Mouse (Mus musculus): ENCODE data around the gene Etv4. TPM values are rescaled to one million over a fixed set of nuclear protein-coding genes. Genes with fewer than 3 reads are reported as not detected.

The Etv4 gene
- polyA plus RNA-seq, 1 experiment from 2014 or later, result 5.9 TPM

DNA sequence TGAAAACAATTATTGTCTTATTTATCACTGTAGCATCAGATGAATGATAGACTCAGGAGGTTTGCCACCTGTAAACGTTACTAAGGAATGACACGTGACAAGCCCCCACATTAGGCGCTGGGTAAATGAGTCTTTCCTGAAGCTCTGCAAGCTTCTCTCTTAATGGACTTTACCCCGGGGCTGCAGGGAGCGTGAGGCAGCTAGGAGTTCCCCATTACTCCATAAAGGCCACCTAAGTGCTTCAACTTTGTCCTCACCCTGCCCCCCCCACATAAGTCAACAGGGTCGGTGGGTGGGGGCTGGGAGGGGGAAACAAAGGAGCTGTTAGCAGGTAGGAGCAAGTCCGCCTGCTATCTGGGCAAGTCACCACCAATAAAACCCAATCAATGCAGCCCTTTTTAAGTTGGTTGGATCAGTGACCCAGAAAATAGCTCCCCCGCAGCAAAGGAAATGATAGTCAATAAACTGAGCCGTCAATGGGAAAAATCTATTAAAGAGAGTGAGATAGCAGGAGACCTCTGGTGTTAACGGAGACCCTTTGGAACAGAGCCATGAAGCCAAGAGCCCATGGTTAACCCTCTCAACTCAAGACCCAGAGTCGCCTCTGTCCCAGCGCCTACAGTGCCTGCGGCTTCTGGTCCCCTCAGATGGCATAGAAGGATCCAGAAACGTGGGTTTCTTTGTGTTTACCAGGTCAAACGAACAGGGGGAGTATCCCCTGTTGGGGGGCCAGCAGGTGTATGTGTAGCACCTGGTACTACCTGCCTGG lies 24.1 kb upstream of the Etv4 start:
- no peak overlapping the region for H3K4me2 ChIP-seq
- peaks cover 2% of the 10 kb centered on the region; the same call in 1 of the 2 replicates for H3K4me1 ChIP-seq
- H3K27ac ChIP-seq, result no peak overlapping the region
- no peaks in the 10 kb centered on the region for H3K9me3 ChIP-seq
- H3K4me3 ChIP-seq, result no peak overlapping the region
- peaks cover 7% of the 10 kb centered on the region for H3K27me3 ChIP-seq (replicated peaks)
- H3K36me3 ChIP-seq (replicated peaks), result no peaks in the 10 kb centered on the region
- 45% methylated on average over 15 of the region's 15 CpGs for WGBS
- ATAC-seq (replicated peaks), result no peak
- no peak overlapping the region for H3K9ac ChIP-seq

- Histone ChIP-seq H3K4me3 (no peak overlapping the region), H3K27me3 (replicated peaks) (no peaks in the 10 kb centered on the region; the same call in 1 of the 2 replicates), H3K9ac (no peak overlapping the region), H3K27ac (no peak overlapping the region), H3K4me2 (no peak overlapping the region), H3K4me1 (0 out of 2 replicates have a peak, but pooled peaks cover 2% of the 10 kb centered on the region), H3K36me3 (replicated peaks) (no peaks in the 10 kb centered on the region), H3K9me3 (no peaks in the 10 kb centered on the region)
- WGBS, result 84% methylated on average over 10 of the region's 10 CpGs
- ATAC-seq (replicated peaks), result no peak
Measured at GRCm38 (mm10) chr11:101807266-101807665, 22.1 kb upstream of the Etv4 start.

DNA sequence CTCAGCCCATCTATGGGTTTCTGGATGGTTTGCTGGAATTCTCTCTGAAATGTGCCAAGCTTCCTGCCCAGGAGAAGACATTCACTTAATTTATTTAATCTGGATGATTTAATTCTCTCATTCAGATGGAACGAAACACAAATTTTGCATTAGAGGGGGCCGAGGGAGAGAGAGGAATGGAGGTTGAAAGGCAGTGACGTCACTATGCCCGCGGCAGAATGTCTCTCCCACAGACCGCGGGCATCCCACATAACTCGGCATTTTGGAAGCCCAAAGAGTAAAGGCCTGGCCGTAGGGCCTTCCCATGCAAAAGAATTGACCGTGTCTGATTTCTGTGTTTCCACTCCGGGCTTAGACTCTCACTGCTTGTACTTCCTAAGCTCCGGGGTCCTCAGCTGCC lies 21.6 kb upstream of the Etv4 start:
- Histone ChIP-seq H3K36me3 (replicated peaks) (no peaks in the 10 kb centered on the region), H3K4me2 (no peak overlapping the region), H3K27me3 (replicated peaks) (peaks cover 3% of the 10 kb centered on the region; the same call in 1 of the 2 replicates), H3K9ac (no peak overlapping the region), H3K27ac (no peak overlapping the region), H3K4me3 (no peak overlapping the region), H3K4me1 (0 out of 2 replicates have a peak, but pooled peaks cover 2% of the 10 kb centered on the region), H3K9me3 (no peaks in the 10 kb centered on the region)
- WGBS, result 65% methylated on average over 12 of the region's 12 CpGs
- no peak for ATAC-seq (replicated peaks)

DNA sequence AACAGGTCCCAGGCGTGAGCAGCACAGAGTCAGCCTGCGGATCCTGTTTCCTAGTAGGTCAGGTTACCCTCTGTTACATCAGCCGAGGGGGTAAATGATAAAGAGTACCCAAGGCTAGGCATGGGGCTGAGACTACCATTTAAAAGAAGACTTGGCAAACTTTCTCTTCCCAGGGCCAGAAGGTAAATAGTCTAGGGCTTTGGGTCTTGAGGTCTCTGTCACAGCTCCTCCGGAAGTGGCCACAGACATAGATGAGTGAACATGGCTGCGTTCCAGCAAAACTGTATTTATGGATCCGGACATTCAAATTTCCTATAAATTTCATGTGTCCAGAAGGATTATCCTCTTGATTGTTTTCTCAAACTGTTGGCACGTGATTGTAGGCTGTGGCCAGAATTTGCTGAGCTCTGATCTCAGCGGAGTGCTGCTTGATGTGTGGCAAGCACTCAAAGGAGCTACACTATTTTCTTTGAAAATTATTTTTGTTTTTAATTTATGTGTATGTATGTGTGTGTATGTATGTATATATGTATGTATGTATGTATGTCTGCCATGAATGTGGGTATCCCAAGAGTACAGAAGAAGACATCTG lies 20.0 kb upstream of the Etv4 start:
- peaks cover 3% of the 10 kb centered on the region; the same call in 1 of the 2 replicates for H3K27me3 ChIP-seq (replicated peaks)
- H3K36me3 ChIP-seq (replicated peaks), result no peaks in the 10 kb centered on the region
- H3K4me2 ChIP-seq, result no peak overlapping the region
- no peaks in the 10 kb centered on the region for H3K9me3 ChIP-seq
- H3K9ac ChIP-seq, result no peak overlapping the region
- H3K27ac ChIP-seq, result no peak overlapping the region
- H3K4me1 ChIP-seq, result 0 out of 2 replicates have a peak, but pooled peaks cover 2% of the 10 kb centered on the region
- no peak for ATAC-seq (replicated peaks)
- 88% methylated on average over 8 of the region's 8 CpGs for WGBS
- no peak overlapping the region for H3K4me3 ChIP-seq

DNA sequence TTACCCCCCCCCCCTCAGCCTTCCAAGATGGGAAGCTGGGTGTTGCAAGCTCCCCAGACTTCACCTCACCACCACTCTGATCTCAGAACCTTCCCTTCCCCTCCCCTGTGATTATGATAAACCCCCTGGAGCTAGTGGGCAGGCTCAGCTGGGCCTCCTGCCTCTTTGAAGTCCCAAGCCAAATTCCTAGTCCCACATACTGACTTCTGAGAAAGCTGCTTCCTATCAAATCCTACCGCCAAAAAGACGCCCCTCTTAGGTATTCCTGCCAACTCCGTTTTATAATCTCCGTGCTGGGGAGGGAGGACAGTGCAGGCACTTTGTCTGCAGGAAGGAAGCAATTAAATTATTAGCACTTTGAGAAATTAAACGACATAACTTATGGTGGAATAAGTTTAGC lies 16.2 kb upstream of the Etv4 start:
- Histone ChIP-seq H3K4me3 (no peak overlapping the region), H3K9me3 (no peaks in the 10 kb centered on the region), H3K27me3 (replicated peaks) (peaks cover 3% of the 10 kb centered on the region; the same call in 1 of the 2 replicates), H3K27ac (no peak overlapping the region), H3K36me3 (replicated peaks) (no peaks in the 10 kb centered on the region), H3K4me1 (no peaks in the 10 kb centered on the region), H3K9ac (no peak overlapping the region), H3K4me2 (no peak overlapping the region)
- 4% methylated on average over 5 of the region's 5 CpGs for WGBS
- no peak for ATAC-seq (replicated peaks)

- H3K9me3 ChIP-seq, result no peaks in the 10 kb centered on the region
- 0 out of 2 replicates have a peak, but pooled peaks cover 3% of the 10 kb centered on the region for H3K27me3 ChIP-seq (replicated peaks)
- H3K9ac ChIP-seq, result no peak overlapping the region
- no peaks in the 10 kb centered on the region for H3K4me1 ChIP-seq
- H3K4me2 ChIP-seq, result no peak overlapping the region
- no peak overlapping the region for H3K27ac ChIP-seq
- whole genome bisulfite sequencing, result 46% methylated on average over 8 of the region's 8 CpGs
- ATAC-seq (replicated peaks), result no peak
- no peak overlapping the region for H3K4me3 ChIP-seq
- no peaks in the 10 kb centered on the region for H3K36me3 ChIP-seq (replicated peaks)
Measured at GRCm38 (mm10) chr11:101798083-101798482, 12.9 kb upstream of the Etv4 start.

DNA sequence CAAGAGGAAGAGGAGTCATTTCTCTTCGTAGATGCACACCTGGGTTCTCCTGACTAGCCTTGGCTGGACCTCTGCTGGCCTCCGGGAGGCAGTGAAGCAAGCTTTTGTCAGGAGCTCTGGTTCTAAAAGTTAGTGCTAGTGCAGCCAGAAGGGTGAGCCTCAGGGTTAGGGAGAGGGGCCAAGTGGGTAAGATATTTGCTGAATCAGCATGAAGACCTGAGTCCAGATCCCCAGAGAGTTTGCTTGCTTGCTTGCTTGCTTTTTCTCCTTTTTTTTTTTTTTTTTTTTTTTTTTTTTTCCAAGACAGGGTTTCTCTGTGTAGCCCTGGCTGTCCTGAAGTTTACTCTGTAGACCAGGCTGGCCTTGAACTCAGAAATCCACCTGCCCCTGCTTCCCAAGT lies 12.2 kb upstream of the Etv4 start:
- Histone ChIP-seq H3K36me3 (replicated peaks) (no peaks in the 10 kb centered on the region), H3K9me3 (no peaks in the 10 kb centered on the region), H3K4me1 (no peaks in the 10 kb centered on the region), H3K4me3 (no peak overlapping the region), H3K9ac (no peak overlapping the region), H3K27ac (no peak overlapping the region), H3K4me2 (no peak overlapping the region), H3K27me3 (replicated peaks) (0 out of 2 replicates have a peak, but pooled peaks cover 3% of the 10 kb centered on the region)
- WGBS, result 86% methylated on average over 2 of the region's 2 CpGs
- no peak for ATAC-seq (replicated peaks)

- Histone ChIP-seq H3K36me3 (replicated peaks) (no peaks in the 10 kb centered on the region), H3K9ac (no peak overlapping the region), H3K9me3 (no peaks in the 10 kb centered on the region), H3K27ac (no peak overlapping the region), H3K27me3 (replicated peaks) (peaks cover 24% of the 10 kb centered on the region), H3K4me1 (peaks cover 12% of the 10 kb centered on the region), H3K4me3 (no peak overlapping the region), H3K4me2 (peak overlapping the region; percentile 20)
- WGBS, result 35% methylated on average over 19 of the region's 19 CpGs
- ATAC-seq (replicated peaks), result no peak
Measured at GRCm38 (mm10) chr11:101790811-101791526, 5.8 kb upstream of the Etv4 start.

DNA sequence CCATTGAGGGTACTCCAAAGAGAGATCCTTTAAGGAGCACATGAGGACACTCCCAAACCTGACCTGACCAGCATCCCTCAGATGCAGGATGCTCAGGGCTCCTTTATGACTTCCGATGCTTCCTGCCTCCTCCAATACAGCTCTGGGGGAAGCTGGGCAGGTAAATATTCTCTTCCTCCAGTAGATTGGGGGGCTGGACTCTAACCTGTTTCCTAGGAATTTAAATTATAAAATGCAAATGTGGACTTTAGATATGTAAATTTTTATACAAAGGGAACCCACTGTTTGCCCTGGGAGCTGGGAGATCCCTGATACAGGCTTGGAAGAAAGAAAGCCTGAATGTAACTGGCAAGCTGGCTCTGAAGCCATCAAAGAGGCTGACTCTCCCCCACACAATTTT lies 2.3 kb upstream of the Etv4 start:
- ATAC-seq (replicated peaks), result no peak
- Histone ChIP-seq H3K9me3 (no peaks in the 10 kb centered on the region), H3K36me3 (replicated peaks) (no peaks in the 10 kb centered on the region), H3K4me3 (no peak overlapping the region), H3K4me2 (no peak overlapping the region), H3K27ac (no peak overlapping the region), H3K27me3 (replicated peaks) (peaks cover 52% of the 10 kb centered on the region), H3K4me1 (peaks cover 31% of the 10 kb centered on the region), H3K9ac (no peak overlapping the region)
- WGBS, result 76% methylated on average over 1 of the region's 1 CpGs

- no peak overlapping the region for H3K4me2 ChIP-seq
- 58% methylated on average over 7 of the region's 7 CpGs for WGBS
- no peak overlapping the region for H3K27ac ChIP-seq
- H3K27me3 ChIP-seq (replicated peaks), result peaks cover 57% of the 10 kb centered on the region
- no peak overlapping the region for H3K4me3 ChIP-seq
- no peaks in the 10 kb centered on the region for H3K9me3 ChIP-seq
- ATAC-seq (replicated peaks), result no peak
- H3K9ac ChIP-seq, result no peak overlapping the region
- H3K36me3 ChIP-seq (replicated peaks), result no peaks in the 10 kb centered on the region
- peaks cover 31% of the 10 kb centered on the region for H3K4me1 ChIP-seq
Measured at GRCm38 (mm10) chr11:101786651-101787050, 1.5 kb upstream of the Etv4 start.

GRCm38 (mm10) chr11:101785852-101786205 lies 658 bp upstream of the Etv4 start:
- WGBS, result 7% methylated on average over 7 of the region's 7 CpGs
- Histone ChIP-seq H3K4me2 (peak overlapping the region; percentile 89), H3K4me3 (peak overlapping the region; percentile 44), H3K9me3 (no peaks in the 10 kb centered on the region), H3K27me3 (replicated peaks) (peaks cover 60% of the 10 kb centered on the region), H3K36me3 (replicated peaks) (no peaks in the 10 kb centered on the region), H3K9ac (no peak overlapping the region), H3K27ac (no peak overlapping the region), H3K4me1 (peaks cover 24% of the 10 kb centered on the region)
- no peak for ATAC-seq (replicated peaks)

GRCm38 (mm10) chr11:101784488-101785142 lies 556 bp downstream of the Etv4 start:
- WGBS, result under 1% methylated on average over 60 of the region's 67 CpGs
- Histone ChIP-seq H3K27me3 (replicated peaks) (peaks cover 65% of the 10 kb centered on the region), H3K4me3 (peak overlapping the region; percentile 44), H3K9me3 (no peaks in the 10 kb centered on the region), H3K4me1 (peaks cover 19% of the 10 kb centered on the region), H3K4me2 (peak overlapping the region; percentile 89), H3K36me3 (replicated peaks) (no peaks in the 10 kb centered on the region), H3K27ac (no peak overlapping the region), H3K9ac (peak overlapping the region; percentile 45)
- peak; percentile 57 for ATAC-seq (replicated peaks)
